Mouse (Mus musculus) left cerebral cortex, adult 2 months (tissue): ENCODE measurements at regions not wholly inside any gene's neighbourhood (a gene's known extent, or its start where the extent isn't known, plus 50 kb on each side); places are given as distances from the start of the nearest gene placed in this dataset.

Experiments used
- DNase-seq, 2 experiments: peaks; one replicate each; pipeline ENCODE4 v3.0.0; 2021 to 2022; ENCODE audit warnings: low spot score in 2 of 2, mixed read lengths in 1 of 2; ENCODE audit errors: extremely low spot score in 1 of 2
- H3K27ac ChIP-seq: fragments of 200-600 bp; 2 replicates; pipeline ENCODE4 v1.8.1; 2022
- H3K4me3 ChIP-seq: fragments of 200-600 bp; 2 replicates; pipeline ENCODE4 v1.8.1; 2022
- CTCF ChIP-seq: fragments of 200-600 bp; IDR thresholded peaks from 2 replicates; pipeline ENCODE4 v1.8.1; 2022; ENCODE audit warnings: antibody characterized with exemption, mild to moderate bottlenecking, moderate library complexity
- intact Hi-C: fragments of 180-260 bp; cut with DNase I; formaldehyde crosslinking; loops from one replicate; pipeline ENCODE4 v1.15.1; 2025

GRCm38 (mm10) chr13:99115541-99115940 lies 69.1 kb upstream of the Zfp366 start:
- no peak for DNase-seq
- no peak for TF ChIP-seq CTCF
- intact Hi-C loops: no loop called here
- Histone ChIP-seq H3K4me3 (no peak overlapping the region), H3K27ac (no peak overlapping the region)

GRCm38 (mm10) chr13:99114565-99114964 lies 70.1 kb upstream of the Zfp366 start:
- DNase-seq: no peak
- Histone ChIP-seq H3K27ac (no peak overlapping the region), H3K4me3 (no peak overlapping the region)
- intact Hi-C loops: no loop called here
- no peak for TF ChIP-seq CTCF

- intact Hi-C loops: no loop called here
- Histone ChIP-seq H3K27ac (no peak overlapping the region), H3K4me3 (no peak overlapping the region)
- no peak for TF ChIP-seq CTCF
- DNase-seq: no peak
These were observed 72.8 kb upstream of the Zfp366 start for GRCm38 (mm10) chr13:99111736-99112386.

- TF ChIP-seq CTCF: no peak
- Histone ChIP-seq H3K4me3 (no peak overlapping the region), H3K27ac (no peak overlapping the region)
- intact Hi-C loops: no loop called here
- DNase-seq: no peak
These were observed 76.6 kb upstream of the Zfp366 start for GRCm38 (mm10) chr13:99107983-99108382.

GRCm38 (mm10) chr13:99102089-99102681 lies 82.4 kb upstream of the Zfp366 start:
- intact Hi-C loops: no loop called here
- no peak for DNase-seq
- TF ChIP-seq CTCF: no peak
- no peak overlapping the region for H3K27ac ChIP-seq
- H3K4me3 ChIP-seq: no peak overlapping the region

GRCm38 (mm10) chr13:99100430-99101409 lies 83.9 kb upstream of the Zfp366 start:
- intact Hi-C loops: loop anchor here (2.0 kb wide), 1 partner anchor 50 kb away; no protein-coding TSS in a partner anchor
- DNase-seq: peak; percentile 50 to 56
- TF ChIP-seq CTCF: no peak
- H3K27ac ChIP-seq: peak overlapping the region; percentile 80
- H3K4me3 ChIP-seq: peak overlapping the region; percentile 9; the same call in 1 of the 2 replicates

- intact Hi-C loops: loop anchor here (2.0 kb wide), 1 partner anchor 51 kb away; no protein-coding TSS in a partner anchor
- H3K4me3 ChIP-seq: peak overlapping the region; percentile 9; the same call in 1 of the 2 replicates
- peak overlapping the region; percentile 80 for H3K27ac ChIP-seq
- no peak for DNase-seq
- no peak for TF ChIP-seq CTCF
These were observed 84.7 kb upstream of the Zfp366 start for GRCm38 (mm10) chr13:99099794-99100429.

- intact Hi-C loops: no loop called here
- no peak for TF ChIP-seq CTCF
- DNase-seq: no peak
These were observed 85.4 kb upstream of the Zfp366 start for GRCm38 (mm10) chr13:99099226-99099625.

GRCm38 (mm10) chr13:99097606-99098545 lies 86.7 kb upstream of the Zfp366 start:
- Histone ChIP-seq H3K4me3 (no peak overlapping the region), H3K27ac (no peak overlapping the region)
- no peak for DNase-seq
- TF ChIP-seq CTCF: no peak
- intact Hi-C loops: no loop called here

More at GRCm38 (mm10) chr13:99099226-99099625, 85.4 kb upstream of the Zfp366 start:
- H3K27ac ChIP-seq: peak overlapping the region; percentile 45
- H3K4me3 ChIP-seq: no peak overlapping the region

GRCm38 (mm10) chr13:99096837-99097236 lies 87.8 kb upstream of the Zfp366 start:
- no peak for DNase-seq
- Histone ChIP-seq H3K4me3 (no peak overlapping the region), H3K27ac (peak overlapping the region; percentile 15; the same call in 1 of the 2 replicates)
- intact Hi-C loops: no loop called here
- TF ChIP-seq CTCF: no peak
